Mouse (Mus musculus) MEL (cell line): ENCODE data around the gene Ift81. TPM values are rescaled to one million over a fixed set of nuclear protein-coding genes. Genes with fewer than 3 reads are reported as not detected.

Experiments used
- DNase-seq: peaks from one replicate; pipeline ENCODE4 v3.0.0; 2011; ENCODE audit warnings: low read depth, low spot score
- H3K27ac ChIP-seq: 2 replicates; pipeline ENCODE4 v1.5.1; 2012; ENCODE audit warnings: low read depth, mild to moderate bottlenecking, control low read depth, low read length, moderate library complexity; ENCODE audit not compliant: control insufficient read depth
- H3K27me3 ChIP-seq, 2 experiments: fragments of 150-350 bp in 1 of 2; sonication (generic) in 1 of 2; 2 replicates each; pipeline ENCODE4 v1.6.1; 2012; ENCODE audit warnings: low read length in 2 of 2, mild to moderate bottlenecking in 2 of 2, improper control_type of control experiment in 1 of 2, moderate library complexity in 1 of 2; ENCODE audit not compliant: insufficient read depth in 2 of 2, control insufficient read depth in 1 of 2
- H3K36me3 ChIP-seq, 2 experiments: 2 replicates each; pipeline ENCODE4 v1.6.1; 2012 to 2014; ENCODE audit warnings: low read length in 2 of 2, improper control_type of control experiment in 1 of 2, inconsistent platforms in 1 of 2, mild to moderate bottlenecking in 1 of 2; ENCODE audit not compliant: insufficient read depth in 2 of 2, control insufficient read depth in 1 of 2
- H3K4me1 ChIP-seq, 2 experiments: fragments of 150-350 bp in 1 of 2; sonication (generic) in 1 of 2; 2 replicates each; pipeline ENCODE4 v1.6.1; 2012; ENCODE audit warnings: low read length in 2 of 2, improper control_type of control experiment in 1 of 2, mild to moderate bottlenecking in 1 of 2; ENCODE audit not compliant: insufficient read depth in 2 of 2, control insufficient read depth in 1 of 2
- H3K4me3 ChIP-seq, 2 experiments: fragments of 150-350 bp in 1 of 2; sonication (generic) in 1 of 2; 2 replicates each; pipeline ENCODE4 v1.5.1; 2012; ENCODE audit warnings: low read depth in 2 of 2, low read length in 2 of 2, mild to moderate bottlenecking in 2 of 2, moderate library complexity in 2 of 2, control low read depth in 1 of 2, improper control_type of control experiment in 1 of 2; ENCODE audit not compliant: control insufficient read depth in 1 of 2, insufficient read depth in 1 of 2
- H3K79me2 ChIP-seq: 2 replicates; pipeline ENCODE4 v1.6.1; 2012; ENCODE audit warnings: mild to moderate bottlenecking, low read length, moderate library complexity; ENCODE audit not compliant: control insufficient read depth, poor library complexity, insufficient read depth
- H3K9ac ChIP-seq: 2 replicates; pipeline ENCODE4 v1.6.1; 2012; ENCODE audit warnings: low read depth, mild to moderate bottlenecking, control low read depth, low read length, moderate library complexity; ENCODE audit not compliant: control insufficient read depth, poor library complexity, severe bottlenecking
- H3K9me3 ChIP-seq: fragments of 150-350 bp; sonication (generic); replicated peaks from 2 replicates; pipeline ENCODE4 v1.6.1; 2012; ENCODE audit warnings: mild to moderate bottlenecking, low read length, improper control_type of control experiment, moderate library complexity; ENCODE audit not compliant: insufficient read depth
- E2F4 ChIP-seq: IDR thresholded peaks from 2 replicates; pipeline ENCODE4 v1.6.1; 2011; ENCODE audit warnings: low read depth, low read length, improper control_type of control experiment, borderline replicate concordance
- GABPA ChIP-seq: IDR thresholded peaks from 2 replicates; pipeline ENCODE4 v1.6.1; 2012; ENCODE audit warnings: low read depth, mild to moderate bottlenecking, inconsistent platforms, low read length, improper control_type of control experiment, moderate library complexity
- KAT2A ChIP-seq: conservative IDR thresholded peaks from 2 replicates; pipeline ENCODE4 v1.6.1; 2012; ENCODE audit warnings: low read depth, low read length, improper control_type of control experiment, inconsistent platforms
- MAFK ChIP-seq: IDR thresholded peaks from 2 replicates; pipeline ENCODE4 v1.6.1; 2011; ENCODE audit warnings: low read depth, mild to moderate bottlenecking, low read length, improper control_type of control experiment, borderline replicate concordance
- MAX ChIP-seq: IDR thresholded peaks from 2 replicates; pipeline ENCODE4 v1.6.1; 2011; ENCODE audit warnings: low read length, improper control_type of control experiment
- MXI1 ChIP-seq: IDR thresholded peaks from 2 replicates; pipeline ENCODE4 v1.6.1; 2011; ENCODE audit warnings: mild to moderate bottlenecking, low read depth, low read length, improper control_type of control experiment
- MYC ChIP-seq: IDR thresholded peaks from 2 replicates; pipeline ENCODE4 v1.6.1; 2011; ENCODE audit warnings: low read depth, mild to moderate bottlenecking, low read length, improper control_type of control experiment, moderate library complexity
- NRF1 ChIP-seq: IDR thresholded peaks from 2 replicates; pipeline ENCODE4 v1.6.1; 2014; ENCODE audit warnings: low read depth, mild to moderate bottlenecking, inconsistent platforms, low read length, improper control_type of control experiment, moderate library complexity; ENCODE audit not compliant: poor library complexity, insufficient read depth, severe bottlenecking
- POLR2AphosphoS2 ChIP-seq: IDR thresholded peaks from 2 replicates; pipeline ENCODE4 v1.6.1; 2011; ENCODE audit warnings: low read length, improper control_type of control experiment
- RAD21 ChIP-seq: IDR thresholded peaks from 2 replicates; pipeline ENCODE4 v1.6.1; 2011; ENCODE audit warnings: mild to moderate bottlenecking, low read depth, low read length, improper control_type of control experiment
- RCOR1 ChIP-seq: IDR thresholded peaks from 2 replicates; pipeline ENCODE4 v1.6.1; 2012; ENCODE audit warnings: low read depth, mild to moderate bottlenecking, inconsistent platforms, low read length, improper control_type of control experiment
- USF2 ChIP-seq, 2 experiments: IDR thresholded peaks; 2 replicates each; pipeline ENCODE4 v1.6.1; 2011 to 2012; ENCODE audit warnings: improper control_type of control experiment in 2 of 2, low read length in 2 of 2, borderline replicate concordance in 1 of 2, inconsistent platforms in 1 of 2, low read depth in 1 of 2, mild to moderate bottlenecking in 1 of 2; ENCODE audit not compliant: insufficient read depth in 1 of 2
- ZKSCAN1 ChIP-seq: IDR thresholded peaks from 2 replicates; pipeline ENCODE4 v1.6.1; 2012; ENCODE audit warnings: low read depth, mild to moderate bottlenecking, inconsistent platforms, low read length, improper control_type of control experiment, moderate library complexity
- ZMIZ1 ChIP-seq: IDR thresholded peaks from 2 replicates; pipeline ENCODE4 v1.6.1; 2012; ENCODE audit warnings: low read depth, mild to moderate bottlenecking, inconsistent platforms, low read length, improper control_type of control experiment, moderate library complexity
- ZNF384 ChIP-seq: IDR thresholded peaks from 2 replicates; pipeline ENCODE4 v1.6.1; 2012; ENCODE audit warnings: low read depth, mild to moderate bottlenecking, inconsistent platforms, low read length, improper control_type of control experiment
- polyA plus RNA-seq, 2 experiments: library from polyadenylated mRNA; stranded (reverse) in 1 of 2; unstranded in 1 of 2; fragments of >175 nt in 1 of 2; fragments of >200 nt in 1 of 2; gene quantifications; 2 replicates each; pipeline versions ENCODE4 v1.2.1 to v1.2.4; 2012; ENCODE audit warnings: low replicate concordance in 2 of 2, low read depth in 1 of 2; ENCODE audit not compliant: insufficient read length in 2 of 2, insufficient read depth in 1 of 2, missing spikeins in 1 of 2
- total RNA-seq: library from RNA; depleted of rRNA; stranded (reverse); fragments of 300-350 nt; gene quantifications from 2 replicates; pipeline ENCODE4 v1.2.3, GENCODE M21; 2012

The Ift81 gene
- total and polyA plus RNA-seq, 3 experiments, result 1.5 to 1.9 TPM; not detected in 1

GRCm38 (mm10) chr5:122527761-122528160 is 86.6 kb downstream of the Ift81 start:
- no peaks in the 10 kb centered on the region for H3K79me2 ChIP-seq
- TF ChIP-seq RAD21 (no peak), POLR2AphosphoS2 (no peak), USF2 (IDR thresholded peaks at IDR 0.05; ENCODE audit: borderline replicate concordance in 1 of 2, insufficient read depth in 1 of 2, low read depth in 1 of 2, low read length in 2 of 2) (no peak), MAFK (no peak), MXI1 (no peak), ZMIZ1 (no peak), MAX (no peak), ZKSCAN1 (no peak), NRF1 (no peak), MYC (no peak)
- no peak overlapping the region for H3K9ac ChIP-seq
- no peak overlapping the region for H3K27ac ChIP-seq
- no peak overlapping the region for H3K4me3 ChIP-seq
- no peak for DNase-seq
- H3K36me3 ChIP-seq, result no peaks in the 10 kb centered on the region
- H3K9me3 ChIP-seq, result no peaks in the 10 kb centered on the region
- H3K27me3 ChIP-seq, result no peaks in the 10 kb centered on the region
- H3K4me1 ChIP-seq, result no peaks in the 10 kb centered on the region

- H3K36me3 ChIP-seq, result no peaks in the 10 kb centered on the region
- DNase-seq, result no peak
- H3K9ac ChIP-seq, result no peak overlapping the region
- no peaks in the 10 kb centered on the region for H3K79me2 ChIP-seq
- H3K4me1 ChIP-seq, result no peaks in the 10 kb centered on the region
- H3K9me3 ChIP-seq, result no peaks in the 10 kb centered on the region
- TF ChIP-seq ZNF384 (no peak), MYC (no peak)
- TF ChIP-seq, all 39 proteins: peak for 0
- no peak overlapping the region for H3K27ac ChIP-seq
- no peaks in the 10 kb centered on the region for H3K27me3 ChIP-seq
- no peak overlapping the region for H3K4me3 ChIP-seq
Observed at GRCm38 (mm10) chr5:122526878-122527730, 87.2 kb downstream of the Ift81 start.

- no peak overlapping the region for H3K9ac ChIP-seq
- no peak overlapping the region for H3K27ac ChIP-seq
- no peaks in the 10 kb centered on the region for H3K36me3 ChIP-seq
- H3K4me3 ChIP-seq, result no peak overlapping the region
- no peaks in the 10 kb centered on the region for H3K4me1 ChIP-seq
- H3K27me3 ChIP-seq, result no peaks in the 10 kb centered on the region
- H3K9me3 ChIP-seq, result no peaks in the 10 kb centered on the region
- DNase-seq, result no peak
- no peak for TF ChIP-seq GABPA
- no peak for TF ChIP-seq RCOR1
- TF ChIP-seq E2F4, result no peak
- TF ChIP-seq KAT2A, result no peak
- TF ChIP-seq MAX, result no peak
- no peak for TF ChIP-seq NRF1
- no peaks in the 10 kb centered on the region for H3K79me2 ChIP-seq
Observed at GRCm38 (mm10) chr5:122526405-122526804, 87.9 kb downstream of the Ift81 start.
